Mouse (Mus musculus) megakaryocyte progenitor cell, adult 5-6 weeks (primary cell): ENCODE data around the gene Atp11a. TPM values are rescaled to one million over a fixed set of nuclear protein-coding genes. Genes with fewer than 3 reads are reported as not detected.

Source experiments
- ATAC-seq: replicated peaks from 2 replicates; pipeline ENCODE4 v1.8.0; 2016; ENCODE audit warnings: mild to moderate bottlenecking, moderate TSS enrichment, inconsistent platforms; ENCODE audit not compliant: poor library complexity
- total RNA-seq, 2 experiments: library from RNA; stranded (forward) in 1 of 2; stranded (reverse) in 1 of 2; fragments of 157-497, 149-512 nt in 1 of 2; fragments of 200-1000 nt in 1 of 2; gene quantifications; 2 replicates each; pipeline versions ENCODE4 v1.2.3 to v1.2.4; 2015 to 2017

The Atp11a gene
- total RNA-seq, 2 experiments from 2014 or later: 15.9 to 17.1 TPM

- peak; percentile 79 for ATAC-seq
Observed at GRCm38 (mm10) chr8:12896494-12897373, 139.9 kb downstream of the Atp11a start.

- ATAC-seq: no peak
Observed at GRCm38 (mm10) chr8:12897815-12898214, 141.0 kb downstream of the Atp11a start.

DNA sequence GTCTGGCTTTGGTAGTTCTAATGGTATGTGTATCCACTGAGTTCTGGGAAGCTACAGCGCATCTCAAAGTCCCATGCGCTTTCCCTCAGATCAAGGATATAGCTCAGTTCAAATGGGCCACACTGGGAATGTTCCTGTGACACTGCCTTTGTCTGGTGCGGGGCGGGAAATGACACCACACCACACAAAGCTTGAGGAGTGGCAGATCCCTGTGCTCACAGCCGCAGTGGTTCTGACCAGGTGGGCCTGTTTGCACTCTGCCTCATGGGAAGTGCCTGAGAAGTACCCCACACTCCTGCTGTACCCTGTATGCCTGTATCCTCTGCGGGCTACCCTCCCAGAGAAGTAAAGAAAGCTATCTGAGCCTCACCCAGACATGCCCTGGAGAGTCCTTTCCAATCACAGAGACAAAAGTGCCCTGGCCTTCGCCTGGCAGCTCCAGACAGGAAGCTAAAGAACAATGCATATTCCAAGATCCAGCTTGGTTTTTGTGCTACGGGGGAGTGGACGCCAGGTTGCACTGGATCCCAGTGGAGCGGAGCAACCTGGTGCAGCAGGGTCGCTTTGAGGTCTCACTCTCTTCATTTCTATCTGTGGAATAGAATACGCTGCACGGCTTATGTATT is 147.1 kb downstream of the Atp11a start:
- no peak for ATAC-seq

- ATAC-seq: no peak
Observed at GRCm38 (mm10) chr8:12905122-12905521, 148.3 kb downstream of the Atp11a start.

- no peak for ATAC-seq
Observed at GRCm38 (mm10) chr8:12905599-12906321, 148.9 kb downstream of the Atp11a start.

GRCm38 (mm10) chr8:12906597-12906996 is 149.8 kb downstream of the Atp11a start:
- no peak for ATAC-seq

DNA sequence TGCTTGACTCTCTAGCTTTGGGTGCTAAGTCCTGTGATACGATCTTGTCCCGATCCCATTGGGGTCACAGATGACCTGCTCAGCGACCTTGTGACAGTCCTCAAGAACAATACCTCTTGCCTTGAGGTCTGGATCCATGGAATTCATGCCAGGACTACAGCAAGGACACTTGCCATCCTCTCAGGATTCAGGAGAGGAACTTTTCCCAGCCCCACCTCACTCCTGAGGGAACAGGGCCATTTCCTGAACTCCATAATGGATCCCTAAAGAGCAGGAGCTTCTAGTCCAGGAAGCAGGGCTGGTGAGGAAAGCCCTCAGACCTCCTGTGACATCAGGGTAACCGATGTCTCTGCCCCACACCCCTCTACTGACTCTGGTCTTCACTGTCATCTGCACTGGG is 150.9 kb downstream of the Atp11a start:
- ATAC-seq: no peak

GRCm38 (mm10) chr8:12912011-12912410 is 155.2 kb downstream of the Atp11a start:
- ATAC-seq: no peak

- no peak for ATAC-seq
Observed at GRCm38 (mm10) chr8:12915187-12916006, 158.6 kb downstream of the Atp11a start.

DNA sequence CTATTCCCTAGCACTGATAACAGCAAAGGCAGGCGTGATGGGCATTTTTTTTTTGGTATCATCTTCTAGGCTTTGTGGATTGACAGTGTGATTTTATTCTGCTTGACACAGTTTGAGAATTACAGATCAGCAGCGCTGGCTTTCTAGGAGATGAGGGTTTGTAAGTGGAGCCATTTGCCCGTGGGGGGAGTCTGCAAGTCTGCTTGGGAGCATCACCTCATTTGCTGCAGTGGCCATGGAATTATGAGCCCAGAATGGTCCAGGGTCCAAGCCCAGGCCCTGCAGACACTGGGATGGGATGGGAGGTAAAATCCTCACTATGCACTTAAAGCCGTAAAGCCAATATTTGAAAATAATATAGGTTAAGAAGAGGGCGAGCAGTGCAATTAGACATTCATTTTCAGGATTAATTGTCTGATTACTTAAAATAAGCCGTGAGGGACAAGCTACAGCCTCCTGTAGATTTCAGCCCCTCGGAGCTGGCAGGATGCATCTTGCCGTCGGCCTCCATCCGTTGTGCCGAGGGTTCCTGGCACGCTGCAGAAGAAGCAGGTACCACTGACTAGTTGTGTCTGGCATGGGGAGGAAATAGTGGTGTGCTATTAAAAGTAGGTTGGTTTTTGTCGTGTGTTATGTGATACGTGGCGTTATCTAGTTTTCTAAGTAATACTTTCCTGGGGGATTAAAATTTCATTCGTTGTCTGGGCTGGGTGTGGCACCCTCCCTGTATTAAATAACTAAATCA is 159.5 kb downstream of the Atp11a start:
- ATAC-seq: no peak

GRCm38 (mm10) chr8:12917029-12917428 is 160.2 kb downstream of the Atp11a start:
- no peak for ATAC-seq

DNA sequence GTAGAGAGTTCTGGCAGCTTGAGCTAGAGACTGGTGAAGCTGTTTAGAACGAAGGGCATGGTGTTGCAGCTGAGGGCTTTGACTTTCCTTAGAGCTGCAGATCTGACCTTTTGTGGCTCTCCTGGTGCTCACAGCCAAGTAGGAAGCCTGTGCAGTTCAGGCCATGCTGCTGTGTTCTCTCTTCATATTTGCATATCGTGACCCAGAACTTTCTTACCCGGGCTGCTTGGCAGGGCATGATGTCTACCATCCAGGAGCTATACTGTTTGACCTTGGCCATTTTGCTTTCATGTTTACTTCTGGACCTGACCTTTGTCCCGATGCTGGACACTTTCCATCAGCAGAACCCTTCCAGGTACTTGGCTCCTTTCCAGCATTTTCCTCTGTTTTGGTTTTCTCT is 161.0 kb downstream of the Atp11a start:
- ATAC-seq: no peak

Other genes starting within 250 kb of the Atp11a start
- not detected in 2 replicates for gene Spaca7, start 184.0 kb upstream of the Atp11a start, total RNA-seq (2015)
- gene Spaca7, start 184.0 kb upstream of the Atp11a start, total RNA-seq (2017): not detected in 2 replicates
- 46.9 and 56.7 TPM in 2 replicates for gene Tubgcp3, start 84.8 kb upstream of the Atp11a start, total RNA-seq (2015)
- 53.9 and 54.7 TPM in 2 replicates for gene Tubgcp3, start 84.8 kb upstream of the Atp11a start, total RNA-seq (2017)
- gene Mcf2l, start 116.8 kb downstream of the Atp11a start, total RNA-seq (2015): 7.6 and 8.8 TPM in 2 replicates
- 19.9 and 20.2 TPM in 2 replicates for gene Mcf2l, start 116.8 kb downstream of the Atp11a start, total RNA-seq (2017)